Mouse (Mus musculus): ENCODE data around the gene Map3k5. TPM values are rescaled to one million over a fixed set of nuclear protein-coding genes. Genes with fewer than 3 reads are reported as not detected.

Map3k5 gene
- polyA plus RNA-seq, 1 experiment from 2014 or later, result 1.4 TPM

DNA sequence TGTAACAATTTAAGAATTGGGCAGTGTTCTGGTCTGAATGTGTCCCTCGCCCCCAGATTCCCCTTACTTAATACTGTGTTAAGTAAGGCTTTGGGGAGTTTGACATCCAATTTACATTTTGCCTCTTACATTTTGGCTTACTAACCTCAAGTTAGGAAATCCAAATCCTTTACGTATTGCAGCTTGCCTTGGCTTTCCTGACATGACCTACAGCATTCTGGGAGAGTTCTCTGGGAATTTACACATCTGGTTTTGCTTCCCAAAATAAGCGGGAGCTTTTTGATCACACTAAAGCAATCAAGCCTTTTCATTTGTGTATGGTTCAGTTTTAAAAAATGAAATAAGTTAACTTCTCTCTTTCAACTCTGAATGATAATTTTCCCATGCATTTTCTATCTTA lies 1.3 kb upstream of the Map3k5 start:
- no peak for DNase-seq
- no peak for TF ChIP-seq CTCF (IDR thresholded peaks at IDR 0.05; ENCODE audit: low read depth)
- no peak for TF ChIP-seq EP300 (IDR thresholded peaks at IDR 0.05; ENCODE audit: low read depth)
- H3K4me1 ChIP-seq (ENCODE audit: insufficient read depth), result peaks cover 13% of the 10 kb centered on the region
- 39% methylated on average over 3 of the region's 3 CpGs for WGBS (ENCODE audit: insufficient replicate concordance)
- H3K9me3 ChIP-seq (ENCODE audit: low read length), result no peaks in the 10 kb centered on the region
- H3K9ac ChIP-seq (replicated peaks), result no peak overlapping the region
- ATAC-seq, result no peak
- no peaks in the 10 kb centered on the region for H3K36me3 ChIP-seq (replicated peaks; ENCODE audit: insufficient read depth, low read length)
- H3K27me3 ChIP-seq (ENCODE audit: insufficient read depth, low read length), result peaks cover 13% of the 10 kb centered on the region
- peak overlapping the region; percentile 67 for H3K4me3 ChIP-seq (ENCODE audit: low read depth, low read length)
- H3K4me2 ChIP-seq (ENCODE audit: low read depth, low read length), result peak overlapping the region; percentile 91
- no peak overlapping the region for H3K27ac ChIP-seq (ENCODE audit: low read depth)

DNA sequence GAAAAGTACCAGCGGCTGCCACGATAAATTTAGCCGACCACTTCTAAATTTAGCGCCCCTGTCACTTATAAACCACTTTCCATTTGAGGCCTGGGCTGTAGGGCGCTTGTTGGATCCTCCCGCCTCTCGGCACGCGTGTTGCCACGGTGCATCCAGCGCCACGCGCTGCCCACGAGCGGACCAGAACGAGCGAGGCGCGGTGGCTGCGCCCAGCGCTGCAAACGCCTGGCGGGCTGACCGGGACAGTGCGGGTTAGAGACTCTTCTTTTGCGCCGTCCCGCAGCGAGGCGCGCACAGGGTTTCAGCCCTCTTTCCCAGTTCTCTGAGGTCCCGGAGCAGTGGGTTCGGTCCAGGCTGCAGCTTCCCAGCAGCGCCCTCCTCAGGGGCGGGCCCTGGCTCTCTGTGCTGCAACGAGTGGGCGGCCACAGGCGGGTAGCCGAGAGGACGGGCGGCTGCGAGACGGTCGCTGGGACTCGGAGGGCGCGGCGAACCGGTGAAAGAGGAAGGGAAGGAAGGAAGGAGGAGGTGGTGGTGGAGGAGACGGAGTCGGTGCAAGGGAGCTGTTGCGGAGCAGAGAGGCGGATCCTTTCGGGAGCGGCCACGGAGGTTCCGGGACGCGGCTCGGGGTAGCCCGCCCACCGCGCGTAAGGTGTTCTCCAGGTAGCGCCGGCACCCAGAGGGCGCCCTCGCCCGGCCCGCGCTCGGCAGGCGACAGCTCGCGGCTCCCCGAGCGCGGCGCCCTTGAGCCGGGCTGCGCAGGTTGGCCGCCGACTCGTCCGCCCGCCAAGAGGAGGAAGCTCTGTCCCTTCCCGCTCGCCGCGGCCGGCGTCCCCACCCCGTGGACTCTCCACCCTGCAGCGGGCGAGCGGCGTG lies 525 bp upstream of the Map3k5 start:
- H3K27ac ChIP-seq (ENCODE audit: low read depth), result peak overlapping the region; percentile 85
- peak overlapping the region; percentile 91 for H3K4me2 ChIP-seq (ENCODE audit: low read depth, low read length)
- ATAC-seq (peak; percentile 89), DNase-seq (peak; percentile 82)
- H3K36me3 ChIP-seq (replicated peaks; ENCODE audit: insufficient read depth, low read length), result no peaks in the 10 kb centered on the region
- H3K27me3 ChIP-seq (ENCODE audit: insufficient read depth, low read length), result peaks cover 13% of the 10 kb centered on the region
- TF ChIP-seq EP300 (IDR thresholded peaks at IDR 0.05; ENCODE audit: low read depth), result no peak
- TF ChIP-seq CTCF (IDR thresholded peaks at IDR 0.05; ENCODE audit: low read depth), result peak; percentile 46
- H3K4me1 ChIP-seq (ENCODE audit: insufficient read depth), result peaks cover 20% of the 10 kb centered on the region
- H3K9me3 ChIP-seq (ENCODE audit: low read length), result no peaks in the 10 kb centered on the region
- H3K9ac ChIP-seq (replicated peaks), result peak overlapping the region; percentile 81
- WGBS (ENCODE audit: insufficient replicate concordance), result under 1% methylated on average over 84 of the region's 97 CpGs
- peak overlapping the region; percentile 67 for H3K4me3 ChIP-seq (ENCODE audit: low read depth, low read length)

- no peak for DNase-seq
- Histone ChIP-seq H3K9me3 (ENCODE audit: low read length) (no peaks in the 10 kb centered on the region), H3K9ac (replicated peaks) (peak overlapping the region; percentile 81), H3K4me3 (ENCODE audit: low read depth, low read length) (peak overlapping the region; percentile 67), H3K36me3 (replicated peaks; ENCODE audit: insufficient read depth, low read length) (no peaks in the 10 kb centered on the region), H3K27ac (ENCODE audit: low read depth) (peak overlapping the region; percentile 85), H3K4me1 (ENCODE audit: insufficient read depth) (peaks cover 32% of the 10 kb centered on the region), H3K27me3 (ENCODE audit: insufficient read depth, low read length) (peaks cover 13% of the 10 kb centered on the region), H3K4me2 (ENCODE audit: low read depth, low read length) (peak overlapping the region; percentile 91)
- no peak for ATAC-seq
- 4% methylated on average over 10 of the region's 10 CpGs for WGBS (ENCODE audit: insufficient replicate concordance)
- TF ChIP-seq CTCF (IDR thresholded peaks at IDR 0.05; ENCODE audit: low read depth), result no peak
- no peak for TF ChIP-seq EP300 (IDR thresholded peaks at IDR 0.05; ENCODE audit: low read depth)
Observed at GRCm38 (mm10) chr10:19935295-19935623, 987 bp downstream of the Map3k5 start.

DNA sequence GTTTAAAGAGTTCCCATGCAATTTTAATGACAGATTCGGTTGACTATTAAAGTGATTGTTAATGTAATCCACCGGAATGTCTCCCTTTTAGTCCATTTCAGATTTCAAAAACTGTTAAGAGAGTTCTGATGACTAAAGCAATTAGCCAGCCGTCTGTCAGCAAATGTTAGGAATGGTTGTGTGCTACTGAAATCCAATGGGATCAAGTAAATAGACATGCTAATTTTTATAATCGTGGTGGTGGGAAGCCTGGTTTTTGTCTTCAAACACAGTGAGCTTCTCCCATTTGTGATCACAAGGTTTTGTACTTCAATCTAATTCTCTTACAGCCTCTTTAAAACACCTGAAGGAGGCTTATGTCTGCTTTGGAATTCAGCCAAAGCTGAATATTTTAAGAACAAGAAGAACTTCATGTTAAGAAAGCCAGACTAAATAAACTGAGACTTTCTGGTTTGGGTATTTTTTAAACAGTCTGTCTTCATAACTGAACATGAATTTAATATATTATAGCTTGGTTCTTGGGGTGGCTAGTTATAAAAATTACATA lies 1.6 kb downstream of the Map3k5 start:
- H3K9ac ChIP-seq (replicated peaks), result peak overlapping the region; percentile 81
- WGBS (ENCODE audit: insufficient replicate concordance), result 63% methylated on average over 4 of the region's 4 CpGs
- DNase-seq (no peak), ATAC-seq (no peak)
- peaks cover 37% of the 10 kb centered on the region for H3K4me1 ChIP-seq (ENCODE audit: insufficient read depth)
- H3K9me3 ChIP-seq (ENCODE audit: low read length), result no peaks in the 10 kb centered on the region
- no peak for TF ChIP-seq CTCF (IDR thresholded peaks at IDR 0.05; ENCODE audit: low read depth)
- no peak for TF ChIP-seq EP300 (IDR thresholded peaks at IDR 0.05; ENCODE audit: low read depth)
- no peaks in the 10 kb centered on the region for H3K36me3 ChIP-seq (replicated peaks; ENCODE audit: insufficient read depth, low read length)
- peak overlapping the region; percentile 91 for H3K4me2 ChIP-seq (ENCODE audit: low read depth, low read length)
- peaks cover 13% of the 10 kb centered on the region for H3K27me3 ChIP-seq (ENCODE audit: insufficient read depth, low read length)
- peak overlapping the region; percentile 31; the same call in 1 of the 2 replicates for H3K27ac ChIP-seq (ENCODE audit: low read depth)
- H3K4me3 ChIP-seq (ENCODE audit: low read depth, low read length), result peak overlapping the region; percentile 67

DNA sequence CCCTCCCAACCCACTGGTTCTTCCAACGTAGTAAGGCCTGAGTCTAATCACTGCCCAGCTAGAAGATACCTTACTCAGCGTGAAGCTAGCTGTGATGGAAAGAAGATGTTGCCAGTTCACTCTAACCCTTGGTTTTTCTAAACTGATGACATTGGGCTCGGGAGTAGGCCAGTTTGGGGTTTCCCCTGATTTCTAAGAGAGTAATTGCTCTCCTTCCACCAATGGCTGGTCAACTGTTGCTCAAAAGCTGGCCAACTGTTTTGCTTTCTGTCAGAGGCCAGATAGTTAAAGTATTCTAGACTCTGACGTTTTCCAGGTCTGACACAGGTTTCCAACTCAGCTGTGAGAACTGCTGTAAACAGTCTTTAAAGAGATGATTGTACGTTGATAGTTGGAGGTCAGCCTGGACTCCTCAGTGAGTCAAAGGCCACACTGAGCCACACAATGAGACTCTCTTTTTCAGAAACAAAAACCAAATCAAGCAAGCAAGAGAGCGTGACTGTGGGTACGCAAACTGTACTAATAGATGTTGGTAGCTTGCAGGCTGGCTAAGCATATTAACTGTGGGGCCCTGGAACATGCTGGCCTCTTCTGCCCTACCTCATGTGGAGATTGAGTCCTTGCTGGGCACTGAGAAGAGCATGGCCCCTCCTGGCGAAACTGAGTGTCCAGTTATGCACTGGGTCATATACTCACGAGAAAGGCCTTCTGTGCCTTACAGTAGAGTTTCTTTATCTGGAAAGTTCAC lies 2.9 kb downstream of the Map3k5 start:
- no peak overlapping the region for H3K4me3 ChIP-seq (ENCODE audit: low read depth, low read length)
- H3K27me3 ChIP-seq (ENCODE audit: insufficient read depth, low read length), result peaks cover 13% of the 10 kb centered on the region
- WGBS (ENCODE audit: insufficient replicate concordance), result 54% methylated on average over 9 of the region's 9 CpGs
- ATAC-seq (peak; percentile 25), DNase-seq (no peak)
- H3K36me3 ChIP-seq (replicated peaks; ENCODE audit: insufficient read depth, low read length), result no peaks in the 10 kb centered on the region
- peaks cover 38% of the 10 kb centered on the region for H3K4me1 ChIP-seq (ENCODE audit: insufficient read depth)
- H3K9ac ChIP-seq (replicated peaks), result peak overlapping the region; percentile 26; the same call in 1 of the 2 replicates
- H3K4me2 ChIP-seq (ENCODE audit: low read depth, low read length), result peak overlapping the region; percentile 58
- peak overlapping the region; percentile 77 for H3K27ac ChIP-seq (ENCODE audit: low read depth)
- H3K9me3 ChIP-seq (ENCODE audit: low read length), result no peaks in the 10 kb centered on the region
- TF ChIP-seq EP300 (IDR thresholded peaks at IDR 0.05; ENCODE audit: low read depth) (no peak), CTCF (IDR thresholded peaks at IDR 0.05; ENCODE audit: low read depth) (no peak)

DNA sequence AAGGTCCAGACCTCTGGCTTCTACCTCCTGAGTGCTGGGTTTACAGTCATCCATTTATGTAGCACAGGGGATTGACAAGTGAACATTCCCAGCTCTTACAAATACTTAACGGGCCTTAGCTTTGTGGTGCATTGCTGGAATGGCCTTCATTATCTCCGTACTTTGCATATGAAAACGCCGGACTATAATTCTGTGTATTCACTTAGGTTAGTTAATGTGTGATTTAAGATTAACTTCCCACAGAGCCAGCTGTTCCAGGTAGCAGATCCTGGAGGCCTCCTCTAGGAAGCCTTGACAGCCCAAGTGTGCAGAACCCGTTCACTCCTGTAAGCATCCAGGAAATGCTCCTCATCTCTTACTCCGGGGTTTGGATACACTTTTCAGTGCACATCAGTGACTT lies 4.5 kb downstream of the Map3k5 start:
- Histone ChIP-seq H3K4me3 (ENCODE audit: low read depth, low read length) (no peak overlapping the region), H3K4me2 (ENCODE audit: low read depth, low read length) (no peak overlapping the region), H3K9ac (replicated peaks) (no peak overlapping the region), H3K27me3 (ENCODE audit: insufficient read depth, low read length) (peaks cover 9% of the 10 kb centered on the region), H3K9me3 (ENCODE audit: low read length) (no peaks in the 10 kb centered on the region), H3K36me3 (replicated peaks; ENCODE audit: insufficient read depth, low read length) (no peaks in the 10 kb centered on the region), H3K4me1 (ENCODE audit: insufficient read depth) (peaks cover 40% of the 10 kb centered on the region), H3K27ac (ENCODE audit: low read depth) (0 out of 2 replicates have a peak overlapping the region, but pooled peaks have one; percentile 45)
- ATAC-seq (no peak), DNase-seq (no peak)
- WGBS (ENCODE audit: insufficient replicate concordance), result 69% methylated on average over 6 of the region's 6 CpGs
- TF ChIP-seq CTCF (IDR thresholded peaks at IDR 0.05; ENCODE audit: low read depth) (no peak), EP300 (IDR thresholded peaks at IDR 0.05; ENCODE audit: low read depth) (no peak)
